Mouse (Mus musculus) right cerebral cortex, postnatal 4 days (tissue): ENCODE measurements around the gene Tnfsf13.
"Not testable (repeated sequence)": the region's sequence is repeated elsewhere in the genome, so short reads cannot be mapped to it uniquely, and the experiment has no call there.

Source experiments
- DNase-seq: peaks from one replicate; pipeline ENCODE4 v3.0.0-alpha.2; 2022

Gene Tnfsf13

GRCm38 (mm10) chr11:69703814-69704612 lies 18.4 kb upstream of the Tnfsf13 start:
- no peak for DNase-seq

- DNase-seq, result not testable (repeated sequence)
Observed at GRCm38 (mm10) chr11:69703381-69703780, 17.8 kb upstream of the Tnfsf13 start.

- DNase-seq, result not testable (repeated sequence)
Observed at GRCm38 (mm10) chr11:69702886-69703285, 17.3 kb upstream of the Tnfsf13 start.

- DNase-seq, result no peak
Observed at GRCm38 (mm10) chr11:69699595-69699994, 14.0 kb upstream of the Tnfsf13 start.

GRCm38 (mm10) chr11:69698574-69698973 lies 13.0 kb upstream of the Tnfsf13 start:
- DNase-seq, result no peak

GRCm38 (mm10) chr11:69697396-69697795 lies 11.8 kb upstream of the Tnfsf13 start:
- DNase-seq, result no peak

GRCm38 (mm10) chr11:69695361-69696181 lies 10.0 kb upstream of the Tnfsf13 start, which contains the start of the genes Tnfsf12 and Tnfsfm13:
Gene Tnfsf12 (minus strand): TSS chr11:69695849.
Gene Tnfsfm13 (minus strand): TSS chr11:69696098.
- peak; percentile 68 for DNase-seq

- no peak for DNase-seq
Observed at GRCm38 (mm10) chr11:69695046-69695360, 9.4 kb upstream of the Tnfsf13 start.

GRCm38 (mm10) chr11:69693421-69693965 lies 7.9 kb upstream of the Tnfsf13 start:
- no peak for DNase-seq

- no peak for DNase-seq
Observed at GRCm38 (mm10) chr11:69692863-69693262, 7.3 kb upstream of the Tnfsf13 start.

- no peak for DNase-seq
Observed at GRCm38 (mm10) chr11:69692196-69692811, 6.7 kb upstream of the Tnfsf13 start.

GRCm38 (mm10) chr11:69689891-69690290 lies 4.3 kb upstream of the Tnfsf13 start:
- DNase-seq, result no peak

- no peak for DNase-seq
Observed at GRCm38 (mm10) chr11:69687061-69687460, 1.5 kb upstream of the Tnfsf13 start.

- peak; percentile 65 for DNase-seq
Observed at GRCm38 (mm10) chr11:69686377-69686776, 793 bp upstream of the Tnfsf13 start.

GRCm38 (mm10) chr11:69684936-69685335 lies 648 bp downstream of the Tnfsf13 start:
- DNase-seq, result no peak

GRCm38 (mm10) chr11:69684128-69684745 lies 1.3 kb downstream of the Tnfsf13 start:
- DNase-seq, result no peak

- DNase-seq, result no peak
Observed at GRCm38 (mm10) chr11:69683576-69683975, 2.0 kb downstream of the Tnfsf13 start.

GRCm38 (mm10) chr11:69682840-69683533 lies 2.6 kb downstream of the Tnfsf13 start:
- peak; percentile 94 for DNase-seq

- no peak for DNase-seq
Observed at GRCm38 (mm10) chr11:69682209-69682839, 3.3 kb downstream of the Tnfsf13 start.

GRCm38 (mm10) chr11:69681314-69682208 lies 4.0 kb downstream of the Tnfsf13 start, which contains the start of gene Senp3:
Gene Senp3 (minus strand): TSS chr11:69682084.
- DNase-seq, result peak; percentile 98
